Mouse (Mus musculus) thymus, adult 2 months (tissue): ENCODE results near the gene Mgat3. TPM values are rescaled to one million over a fixed set of nuclear protein-coding genes. Genes with fewer than 3 reads are reported as not detected.
A peak's percentile ranks its signal among the peaks of the same experiment; 100 is the strongest.

Experiments
- DNase-seq: peaks from one replicate; pipeline ENCODE4 v3.0.0; 2021
- H3K27ac ChIP-seq: fragments of 200-500 bp; 2 replicates; pipeline ENCODE4 v1.5.1; 2012; ENCODE audit warnings: low read length, control low read depth; ENCODE audit not compliant: control insufficient read depth, insufficient read depth
- H3K27me3 ChIP-seq: fragments of 200-500 bp; 2 replicates; pipeline ENCODE4 v1.6.1; 2012; ENCODE audit warnings: mild to moderate bottlenecking, low read length, moderate library complexity, mixed read lengths; ENCODE audit not compliant: control insufficient read depth, insufficient read depth
- H3K36me3 ChIP-seq: fragments of 200-500 bp; 2 replicates; pipeline ENCODE4 v1.6.1; 2012; ENCODE audit warnings: mild to moderate bottlenecking, low read length, moderate library complexity; ENCODE audit not compliant: control insufficient read depth, insufficient read depth
- H3K4me1 ChIP-seq: fragments of 200-500 bp; replicated peaks from 2 replicates; pipeline ENCODE4 v1.6.1; 2012; ENCODE audit warnings: low read length; ENCODE audit not compliant: control insufficient read depth, insufficient read depth
- H3K4me3 ChIP-seq: fragments of 200-500 bp; 2 replicates; pipeline ENCODE4 v1.5.1; 2012; ENCODE audit warnings: mild to moderate bottlenecking, low read length, control low read depth, moderate library complexity; ENCODE audit not compliant: control insufficient read depth, insufficient read depth
- CTCF ChIP-seq: fragments of 200-500 bp; IDR thresholded peaks from 2 replicates; pipeline ENCODE4 v1.5.1; 2012; ENCODE audit warnings: mild to moderate bottlenecking, control low read depth, low read length, moderate library complexity, borderline replicate concordance; ENCODE audit not compliant: control insufficient read depth, poor library complexity, insufficient read depth; ENCODE audit errors: extremely low read depth
- POLR2A ChIP-seq: fragments of 200-500 bp; IDR thresholded peaks from 2 replicates; pipeline ENCODE4 v1.6.1; 2012; ENCODE audit warnings: mild to moderate bottlenecking, low read length, control low read depth, moderate library complexity; ENCODE audit not compliant: control insufficient read depth, poor library complexity, insufficient read depth; ENCODE audit errors: extremely low read depth
- WGBS: fragments of 180-500 bp; shearing (Covaris S2); methylation state at CpG from one replicate; pipeline ENCODE4 v1.1.7; 2018; 5-methylcytosine and 5-hydroxymethylcytosine counted together
- polyA plus RNA-seq: library from polyadenylated mRNA; depleted of rRNA; stranded (reverse); fragments of >200 nt; gene quantifications from 2 replicates; pipeline ENCODE4 v1.2.3, GENCODE M21; 2012

The Mgat3 gene
- polyA plus RNA-seq, 1 experiment: 20.3 TPM

GRCm38 (mm10) chr15:80171286-80171685 is 2.2 kb upstream of the Mgat3 start:
- Histone ChIP-seq H3K4me1 (peaks cover 7% of the 10 kb centered on the region), H3K36me3 (no peaks in the 10 kb centered on the region), H3K27me3 (peaks cover 20% of the 10 kb centered on the region; the same call in 1 of the 2 replicates), H3K4me3 (no peak overlapping the region), H3K27ac (no peak overlapping the region)
- no peak for DNase-seq
- WGBS: 16% methylated on average over 8 of the region's 8 CpGs
- no peak for TF ChIP-seq POLR2A
- TF ChIP-seq CTCF: no peak

GRCm38 (mm10) chr15:80171791-80172190 is 1.7 kb upstream of the Mgat3 start:
- peaks cover 20% of the 10 kb centered on the region; the same call in 1 of the 2 replicates for H3K27me3 ChIP-seq
- no peak for TF ChIP-seq POLR2A
- TF ChIP-seq CTCF: no peak
- WGBS: 50% methylated on average over 6 of the region's 6 CpGs
- no peak overlapping the region for H3K27ac ChIP-seq
- no peaks in the 10 kb centered on the region for H3K36me3 ChIP-seq
- DNase-seq: no peak
- H3K4me3 ChIP-seq: no peak overlapping the region
- H3K4me1 ChIP-seq: peaks cover 7% of the 10 kb centered on the region

GRCm38 (mm10) chr15:80173781-80174597 is 468 bp downstream of the Mgat3 start:
- Histone ChIP-seq H3K27me3 (peaks cover 20% of the 10 kb centered on the region; the same call in 1 of the 2 replicates), H3K4me3 (peak overlapping the region; percentile 11), H3K4me1 (peaks cover 7% of the 10 kb centered on the region), H3K36me3 (no peaks in the 10 kb centered on the region), H3K27ac (no peak overlapping the region)
- no peak for DNase-seq
- TF ChIP-seq CTCF: no peak
- no peak for TF ChIP-seq POLR2A
- WGBS: 4% methylated on average over 57 of the region's 60 CpGs

- WGBS: 29% methylated on average over 5 of the region's 5 CpGs
- peaks cover 20% of the 10 kb centered on the region; the same call in 1 of the 2 replicates for H3K27me3 ChIP-seq
- peaks cover 7% of the 10 kb centered on the region for H3K4me1 ChIP-seq
- H3K36me3 ChIP-seq: no peaks in the 10 kb centered on the region
- no peak overlapping the region for H3K27ac ChIP-seq
- no peak overlapping the region for H3K4me3 ChIP-seq
- DNase-seq: no peak
- TF ChIP-seq POLR2A (no peak), CTCF (no peak)
Measured at GRCm38 (mm10) chr15:80174598-80174875, 1.0 kb downstream of the Mgat3 start.

DNA sequence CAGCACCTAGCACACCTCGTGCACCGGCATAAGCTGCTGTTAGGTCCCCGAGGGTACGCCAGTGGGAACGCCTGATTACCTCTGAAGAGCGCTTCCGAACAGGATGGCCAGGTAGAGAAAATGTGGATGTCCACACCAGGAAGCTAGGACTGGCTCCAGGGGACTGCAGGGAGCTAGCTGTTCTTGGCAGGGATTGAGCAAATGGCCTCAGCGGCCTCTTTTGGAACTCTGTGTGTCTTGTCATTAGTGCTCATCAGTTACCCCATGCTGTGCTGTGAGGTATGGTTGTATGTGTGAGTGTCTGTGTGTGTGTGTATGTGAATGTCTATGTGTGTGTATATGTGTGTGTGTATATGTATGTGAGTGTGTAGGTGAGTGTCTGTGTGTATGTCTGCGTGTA is 1.8 kb downstream of the Mgat3 start:
- 84% methylated on average over 9 of the region's 9 CpGs for WGBS
- Histone ChIP-seq H3K4me1 (peaks cover 7% of the 10 kb centered on the region), H3K4me3 (no peak overlapping the region)

DNA sequence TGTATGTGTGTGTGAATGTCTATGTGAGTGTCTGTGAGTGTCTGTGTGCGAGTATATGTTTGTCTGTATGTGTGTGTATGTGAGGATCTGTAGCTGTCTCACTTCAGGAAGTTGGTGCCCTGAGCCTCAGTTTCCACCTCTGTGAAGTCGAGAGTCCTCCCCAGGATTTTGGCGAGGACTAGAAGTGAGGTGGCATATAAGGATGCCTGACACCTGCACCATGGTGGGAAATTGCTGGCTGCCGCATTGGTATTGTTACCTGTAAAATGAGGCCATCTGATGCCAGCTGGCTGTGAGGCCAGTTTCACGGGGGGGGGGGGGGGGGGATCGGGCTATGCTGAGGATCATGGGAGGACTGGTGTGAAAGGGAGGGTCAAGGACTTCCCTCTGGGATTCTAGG is 2.2 kb downstream of the Mgat3 start:
- H3K4me3 ChIP-seq: no peak overlapping the region
- H3K27ac ChIP-seq: no peak overlapping the region
- H3K36me3 ChIP-seq: no peaks in the 10 kb centered on the region
- TF ChIP-seq CTCF (no peak), POLR2A (no peak)
- peaks cover 20% of the 10 kb centered on the region; the same call in 1 of the 2 replicates for H3K27me3 ChIP-seq
- whole genome bisulfite sequencing: 82% methylated on average over 6 of the region's 6 CpGs
- H3K4me1 ChIP-seq: peaks cover 7% of the 10 kb centered on the region
- no peak for DNase-seq

More for the DNA sequence above, 1.8 kb downstream of the Mgat3 start:
- no peaks in the 10 kb centered on the region for H3K36me3 ChIP-seq
- DNase-seq: no peak
- no peak for TF ChIP-seq POLR2A
- TF ChIP-seq CTCF: no peak
- no peak overlapping the region for H3K27ac ChIP-seq
- H3K27me3 ChIP-seq: peaks cover 20% of the 10 kb centered on the region; the same call in 1 of the 2 replicates
